Mouse (Mus musculus): ENCODE measurements around the gene Mdfic.

- TF ChIP-seq CTCF (IDR thresholded peaks at IDR 0.05; ENCODE audit: low read depth) (no peak), EP300 (IDR thresholded peaks at IDR 0.05; ENCODE audit: low read depth) (no peak)
Measured at GRCm38 (mm10) chr6:15743793-15744192, 23.3 kb downstream of the Mdfic start.
